Mouse (Mus musculus) thymus, adult 2 months (tissue): ENCODE measurements around the gene Rrp7a. TPM values are rescaled to one million over a fixed set of nuclear protein-coding genes. Genes with fewer than 3 reads are reported as not detected.

Experiments
- DNase-seq: peaks from one replicate; pipeline ENCODE4 v3.0.0; 2021
- H3K27ac ChIP-seq: fragments of 200-500 bp; 2 replicates; pipeline ENCODE4 v1.5.1; 2012; ENCODE audit warnings: low read length, control low read depth; ENCODE audit not compliant: control insufficient read depth, insufficient read depth
- H3K27me3 ChIP-seq: fragments of 200-500 bp; 2 replicates; pipeline ENCODE4 v1.6.1; 2012; ENCODE audit warnings: mild to moderate bottlenecking, low read length, moderate library complexity, mixed read lengths; ENCODE audit not compliant: control insufficient read depth, insufficient read depth
- H3K36me3 ChIP-seq: fragments of 200-500 bp; 2 replicates; pipeline ENCODE4 v1.6.1; 2012; ENCODE audit warnings: mild to moderate bottlenecking, low read length, moderate library complexity; ENCODE audit not compliant: control insufficient read depth, insufficient read depth
- H3K4me1 ChIP-seq: fragments of 200-500 bp; replicated peaks from 2 replicates; pipeline ENCODE4 v1.6.1; 2012; ENCODE audit warnings: low read length; ENCODE audit not compliant: control insufficient read depth, insufficient read depth
- H3K4me3 ChIP-seq: fragments of 200-500 bp; 2 replicates; pipeline ENCODE4 v1.5.1; 2012; ENCODE audit warnings: mild to moderate bottlenecking, low read length, control low read depth, moderate library complexity; ENCODE audit not compliant: control insufficient read depth, insufficient read depth
- CTCF ChIP-seq: fragments of 200-500 bp; IDR thresholded peaks from 2 replicates; pipeline ENCODE4 v1.5.1; 2012; ENCODE audit warnings: mild to moderate bottlenecking, control low read depth, low read length, moderate library complexity, borderline replicate concordance; ENCODE audit not compliant: control insufficient read depth, poor library complexity, insufficient read depth; ENCODE audit errors: extremely low read depth
- POLR2A ChIP-seq: fragments of 200-500 bp; IDR thresholded peaks from 2 replicates; pipeline ENCODE4 v1.6.1; 2012; ENCODE audit warnings: mild to moderate bottlenecking, low read length, control low read depth, moderate library complexity; ENCODE audit not compliant: control insufficient read depth, poor library complexity, insufficient read depth; ENCODE audit errors: extremely low read depth
- WGBS: fragments of 180-500 bp; shearing (Covaris S2); methylation state at CpG from one replicate; pipeline ENCODE4 v1.1.7; 2018; 5-methylcytosine and 5-hydroxymethylcytosine counted together
- polyA plus RNA-seq: library from polyadenylated mRNA; depleted of rRNA; stranded (reverse); fragments of >200 nt; gene quantifications from 2 replicates; pipeline ENCODE4 v1.2.3, GENCODE M21; 2012

The Rrp7a gene
- polyA plus RNA-seq, 1 experiment = 168 TPM

GRCm38 (mm10) chr15:83162001-83162400, 39.4 kb upstream of the Rrp7a start:
- 100% methylated on average over 4 of the region's 4 CpGs for WGBS
- H3K27ac ChIP-seq = no peak overlapping the region
- no peak overlapping the region for H3K4me3 ChIP-seq
- TF ChIP-seq CTCF = no peak
- TF ChIP-seq POLR2A = no peak
- no peaks in the 10 kb centered on the region for H3K4me1 ChIP-seq
- no peak for DNase-seq
- no peaks in the 10 kb centered on the region for H3K27me3 ChIP-seq
- H3K36me3 ChIP-seq = no peaks in the 10 kb centered on the region; the same call in 1 of the 2 replicates

- no peak overlapping the region for H3K4me3 ChIP-seq
- DNase-seq = no peak
- H3K36me3 ChIP-seq = no peaks in the 10 kb centered on the region; the same call in 1 of the 2 replicates
- no peaks in the 10 kb centered on the region for H3K27me3 ChIP-seq
- H3K4me1 ChIP-seq = no peaks in the 10 kb centered on the region
- 95% methylated on average over 10 of the region's 10 CpGs for WGBS
- no peak overlapping the region for H3K27ac ChIP-seq
- no peak for TF ChIP-seq POLR2A
- no peak for TF ChIP-seq CTCF
Observed at GRCm38 (mm10) chr15:83161062-83161748, 38.6 kb upstream of the Rrp7a start.

GRCm38 (mm10) chr15:83160561-83160960, 38.0 kb upstream of the Rrp7a start:
- H3K27ac ChIP-seq = no peak overlapping the region
- H3K4me3 ChIP-seq = no peak overlapping the region
- no peak for DNase-seq
- H3K27me3 ChIP-seq = no peaks in the 10 kb centered on the region
- TF ChIP-seq POLR2A = no peak
- TF ChIP-seq CTCF = no peak
- H3K36me3 ChIP-seq = no peaks in the 10 kb centered on the region; the same call in 1 of the 2 replicates
- no peaks in the 10 kb centered on the region for H3K4me1 ChIP-seq
- WGBS = 99% methylated on average over 4 of the region's 4 CpGs

GRCm38 (mm10) chr15:83159823-83160222, 37.2 kb upstream of the Rrp7a start:
- Histone ChIP-seq H3K27me3 (no peaks in the 10 kb centered on the region), H3K4me3 (no peak overlapping the region), H3K4me1 (no peaks in the 10 kb centered on the region), H3K27ac (no peak overlapping the region), H3K36me3 (no peaks in the 10 kb centered on the region; the same call in 1 of the 2 replicates)
- WGBS = 97% methylated on average over 9 of the region's 9 CpGs
- no peak for TF ChIP-seq CTCF
- no peak for TF ChIP-seq POLR2A
- DNase-seq = no peak

- DNase-seq = no peak
- TF ChIP-seq POLR2A = no peak
- no peak for TF ChIP-seq CTCF
- WGBS = 76% methylated on average over 7 of the region's 7 CpGs
- Histone ChIP-seq H3K27me3 (no peaks in the 10 kb centered on the region), H3K36me3 (no peaks in the 10 kb centered on the region; the same call in 1 of the 2 replicates), H3K27ac (no peak overlapping the region), H3K4me1 (no peaks in the 10 kb centered on the region), H3K4me3 (no peak overlapping the region)
Observed at GRCm38 (mm10) chr15:83158587-83159160, 36.1 kb upstream of the Rrp7a start.

- H3K27me3 ChIP-seq = no peaks in the 10 kb centered on the region
- no peak for DNase-seq
- H3K4me3 ChIP-seq = no peak overlapping the region
- no peaks in the 10 kb centered on the region for H3K4me1 ChIP-seq
- TF ChIP-seq POLR2A = no peak
- TF ChIP-seq CTCF = no peak
- H3K36me3 ChIP-seq = no peaks in the 10 kb centered on the region; the same call in 1 of the 2 replicates
- H3K27ac ChIP-seq = no peak overlapping the region
- whole genome bisulfite sequencing = 98% methylated on average over 6 of the region's 6 CpGs
Observed at GRCm38 (mm10) chr15:83157667-83158064, 35.1 kb upstream of the Rrp7a start.
